Mouse (Mus musculus): ENCODE measurements around the gene Olfr1373. TPM values are rescaled to one million over a fixed set of nuclear protein-coding genes. Genes with fewer than 3 reads are reported as not detected.
"Not testable (repeated sequence)": the region's sequence is repeated elsewhere in the genome, so short reads cannot be mapped to it uniquely, and the experiment has no call there.

Olfr1373 gene
- polyA plus RNA-seq, 1 experiment from 2014 or later = not detected

GRCm38 (mm10) chr11:52127169-52127568 is 18.2 kb downstream of the Olfr1373 start:
- Histone ChIP-seq H3K4me1 (no peaks in the 10 kb centered on the region), H3K9me3 (replicated peaks) (no peaks in the 10 kb centered on the region), H3K36me3 (peaks cover 53% of the 10 kb centered on the region), H3K4me3 (no peak overlapping the region), H3K27me3 (ENCODE audit: low read depth, poor library complexity, severe bottlenecking) (no peaks in the 10 kb centered on the region), H3K27ac (replicated peaks) (no peak overlapping the region)
- DNase-seq (ENCODE audit: low spot score) = no peak
- 78% methylated on average over 3 of the region's 3 CpGs for WGBS

GRCm38 (mm10) chr11:52124468-52124867 is 20.9 kb downstream of the Olfr1373 start:
- Histone ChIP-seq H3K4me1 (no peaks in the 10 kb centered on the region), H3K9me3 (replicated peaks) (no peaks in the 10 kb centered on the region; the same call in 1 of the 2 replicates), H3K27me3 (ENCODE audit: low read depth, poor library complexity, severe bottlenecking) (no peaks in the 10 kb centered on the region), H3K36me3 (peaks cover 80% of the 10 kb centered on the region), H3K27ac (replicated peaks) (no peak overlapping the region), H3K4me3 (no peak overlapping the region)
- 96% methylated on average over 4 of the region's 4 CpGs for WGBS
- DNase-seq (ENCODE audit: low spot score) = no peak

GRCm38 (mm10) chr11:52122045-52122444 is 23.3 kb downstream of the Olfr1373 start:
- WGBS = 95% methylated on average over 6 of the region's 6 CpGs
- Histone ChIP-seq H3K27ac (replicated peaks) (no peak overlapping the region), H3K4me1 (no peaks in the 10 kb centered on the region), H3K4me3 (no peak overlapping the region), H3K9me3 (replicated peaks) (no peaks in the 10 kb centered on the region; the same call in 1 of the 2 replicates), H3K27me3 (ENCODE audit: low read depth, poor library complexity, severe bottlenecking) (no peaks in the 10 kb centered on the region), H3K36me3 (peaks cover 92% of the 10 kb centered on the region)
- DNase-seq (ENCODE audit: low spot score) = no peak

- H3K27me3 ChIP-seq (ENCODE audit: low read depth, poor library complexity, severe bottlenecking); H3K27ac ChIP-seq (replicated peaks); H3K9me3 ChIP-seq (replicated peaks); DNase-seq (ENCODE audit: low spot score); H3K4me3 ChIP-seq; H3K4me1 ChIP-seq: not testable (repeated sequence)
- H3K36me3 ChIP-seq = peaks cover 100% of the 10 kb centered on the region
Measured at GRCm38 (mm10) chr11:52120415-52120814, 24.9 kb downstream of the Olfr1373 start.

- Histone ChIP-seq H3K4me3 (no peak overlapping the region), H3K4me1 (no peaks in the 10 kb centered on the region; the same call in 1 of the 2 replicates), H3K27me3 (ENCODE audit: low read depth, poor library complexity, severe bottlenecking) (no peaks in the 10 kb centered on the region), H3K27ac (replicated peaks) (no peak overlapping the region), H3K36me3 (peaks cover 99% of the 10 kb centered on the region), H3K9me3 (replicated peaks) (no peaks in the 10 kb centered on the region; the same call in 1 of the 2 replicates)
- WGBS = 97% methylated on average over 7 of the region's 7 CpGs
- DNase-seq (ENCODE audit: low spot score) = no peak
Measured at GRCm38 (mm10) chr11:52117156-52117555, 28.2 kb downstream of the Olfr1373 start.

GRCm38 (mm10) chr11:52116117-52116516 is 29.2 kb downstream of the Olfr1373 start:
- peaks cover 88% of the 10 kb centered on the region for H3K36me3 ChIP-seq
- not testable (repeated sequence) for DNase-seq (ENCODE audit: low spot score); H3K4me1 ChIP-seq; H3K27ac ChIP-seq (replicated peaks); H3K27me3 ChIP-seq (ENCODE audit: low read depth, poor library complexity, severe bottlenecking); H3K9me3 ChIP-seq (replicated peaks); H3K4me3 ChIP-seq
- WGBS = 94% methylated on average over 6 of the region's 6 CpGs

GRCm38 (mm10) chr11:52115479-52115878 is 29.8 kb downstream of the Olfr1373 start:
- Histone ChIP-seq H3K27ac (replicated peaks) (no peak overlapping the region), H3K9me3 (replicated peaks) (no peaks in the 10 kb centered on the region; the same call in 1 of the 2 replicates), H3K27me3 (ENCODE audit: low read depth, poor library complexity, severe bottlenecking) (no peaks in the 10 kb centered on the region), H3K4me1 (peaks cover 8% of the 10 kb centered on the region; the same call in 1 of the 2 replicates), H3K4me3 (no peak overlapping the region), H3K36me3 (peaks cover 82% of the 10 kb centered on the region)
- DNase-seq (ENCODE audit: low spot score) = no peak
- 92% methylated on average over 3 of the region's 3 CpGs for WGBS

- H3K27me3 ChIP-seq (ENCODE audit: low read depth, poor library complexity, severe bottlenecking) = no peaks in the 10 kb centered on the region
- H3K9me3 ChIP-seq (replicated peaks) = no peaks in the 10 kb centered on the region
- H3K4me3 ChIP-seq = no peak overlapping the region
- H3K4me1 ChIP-seq = peaks cover 8% of the 10 kb centered on the region; the same call in 1 of the 2 replicates
- 91% methylated on average over 1 of the region's 1 CpGs for WGBS
- H3K27ac ChIP-seq (replicated peaks) = no peak overlapping the region
- H3K36me3 ChIP-seq = peaks cover 37% of the 10 kb centered on the region
- no peak for DNase-seq (ENCODE audit: low spot score)
Measured at GRCm38 (mm10) chr11:52109421-52109820, 35.9 kb downstream of the Olfr1373 start.

- Histone ChIP-seq H3K27me3 (ENCODE audit: low read depth, poor library complexity, severe bottlenecking) (no peaks in the 10 kb centered on the region), H3K9me3 (replicated peaks) (no peaks in the 10 kb centered on the region), H3K36me3 (peaks cover 31% of the 10 kb centered on the region), H3K4me3 (no peak overlapping the region), H3K4me1 (peaks cover 8% of the 10 kb centered on the region; the same call in 1 of the 2 replicates), H3K27ac (replicated peaks) (no peak overlapping the region)
- DNase-seq (ENCODE audit: low spot score) = no peak
- WGBS = 93% methylated on average over 5 of the region's 5 CpGs
Measured at GRCm38 (mm10) chr11:52108796-52109195, 36.5 kb downstream of the Olfr1373 start.

- 94% methylated on average over 1 of the region's 1 CpGs for WGBS
- H3K4me3 ChIP-seq = no peak overlapping the region
Measured at GRCm38 (mm10) chr11:52106438-52106837, 38.9 kb downstream of the Olfr1373 start.

GRCm38 (mm10) chr11:52106037-52106436 is 39.3 kb downstream of the Olfr1373 start:
- H3K4me1 ChIP-seq = peaks cover 13% of the 10 kb centered on the region
- WGBS = 94% methylated on average over 2 of the region's 2 CpGs
- H3K27ac ChIP-seq (replicated peaks) = no peak overlapping the region
- peaks cover 22% of the 10 kb centered on the region; the same call in 1 of the 2 replicates for H3K36me3 ChIP-seq
- H3K9me3 ChIP-seq (replicated peaks) = no peaks in the 10 kb centered on the region
- no peaks in the 10 kb centered on the region for H3K27me3 ChIP-seq (ENCODE audit: low read depth, poor library complexity, severe bottlenecking)
- no peak for DNase-seq (ENCODE audit: low spot score)
- no peak overlapping the region for H3K4me3 ChIP-seq

More at GRCm38 (mm10) chr11:52106438-52106837, 38.9 kb downstream of the Olfr1373 start:
- DNase-seq (ENCODE audit: low spot score) = no peak
- Histone ChIP-seq H3K36me3 (peaks cover 18% of the 10 kb centered on the region; the same call in 1 of the 2 replicates), H3K27ac (replicated peaks) (no peak overlapping the region), H3K4me1 (peaks cover 12% of the 10 kb centered on the region), H3K9me3 (replicated peaks) (no peaks in the 10 kb centered on the region), H3K27me3 (ENCODE audit: low read depth, poor library complexity, severe bottlenecking) (no peaks in the 10 kb centered on the region)

- Histone ChIP-seq H3K4me3 (no peak overlapping the region), H3K4me1 (peaks cover 16% of the 10 kb centered on the region), H3K9me3 (replicated peaks) (no peaks in the 10 kb centered on the region), H3K27ac (replicated peaks) (no peak overlapping the region), H3K36me3 (peaks cover 28% of the 10 kb centered on the region; the same call in 1 of the 2 replicates), H3K27me3 (ENCODE audit: low read depth, poor library complexity, severe bottlenecking) (no peaks in the 10 kb centered on the region)
- DNase-seq (ENCODE audit: low spot score) = no peak
Measured at GRCm38 (mm10) chr11:52105503-52105902, 39.8 kb downstream of the Olfr1373 start.

- no peak for DNase-seq (ENCODE audit: low spot score)
- Histone ChIP-seq H3K4me1 (peaks cover 26% of the 10 kb centered on the region), H3K27ac (replicated peaks) (no peak overlapping the region), H3K36me3 (peaks cover 23% of the 10 kb centered on the region; the same call in 1 of the 2 replicates), H3K9me3 (replicated peaks) (no peaks in the 10 kb centered on the region), H3K27me3 (ENCODE audit: low read depth, poor library complexity, severe bottlenecking) (no peaks in the 10 kb centered on the region), H3K4me3 (no peak overlapping the region)
- 94% methylated on average over 4 of the region's 4 CpGs for WGBS
Measured at GRCm38 (mm10) chr11:52102977-52103376, 42.4 kb downstream of the Olfr1373 start.

All from midbrain, embryonic 10.5 days (tissue).